Mouse (Mus musculus): ENCODE measurements at regions not wholly inside any gene's neighbourhood (a gene's known extent, or its start where the extent isn't known, plus 50 kb on each side); places are given as distances from the start of the nearest gene placed in this dataset.

DNA sequence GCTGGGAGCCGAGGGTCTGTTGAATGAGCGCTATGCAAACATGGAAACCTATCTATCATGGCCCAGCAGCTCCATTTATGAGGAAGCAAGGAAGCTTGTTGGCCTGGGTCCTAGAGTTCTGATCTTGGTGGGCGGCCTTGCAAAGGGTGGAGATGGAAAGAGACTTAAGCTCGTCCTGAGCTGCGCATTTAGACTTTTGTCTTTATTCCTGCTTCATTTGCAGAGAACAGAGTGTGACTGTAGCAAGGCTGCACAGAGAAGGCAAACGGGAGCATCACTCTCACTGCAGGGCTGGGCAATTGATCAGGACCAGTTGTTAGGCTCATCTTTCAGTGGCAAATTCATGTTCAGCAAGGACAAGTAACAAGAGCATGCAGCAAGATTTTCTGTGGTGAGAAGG lies 177.2 kb downstream of the Plod2 start:
- DNase-seq (ENCODE audit: low spot score), result no peak
- Histone ChIP-seq H3K9me3 (ENCODE audit: control insufficient read depth, low read length) (no peaks in the 10 kb centered on the region), H3K27ac (replicated peaks; ENCODE audit: low read depth, low read length) (no peak overlapping the region), H3K4me3 (ENCODE audit: low read depth, low read length) (no peak overlapping the region), H3K4me2 (ENCODE audit: low read depth, low read length) (no peak overlapping the region), H3K9ac (ENCODE audit: low read depth, low read length) (no peak overlapping the region), H3K4me1 (ENCODE audit: control insufficient read depth, insufficient read depth, low read length) (no peaks in the 10 kb centered on the region), H3K27me3 (replicated peaks; ENCODE audit: control insufficient read depth, insufficient read depth, low read length) (no peaks in the 10 kb centered on the region), H3K36me3 (ENCODE audit: control insufficient read depth, insufficient read depth, low read length) (no peaks in the 10 kb centered on the region)
- WGBS, result 72% methylated on average over 6 of the region's 6 CpGs
- ATAC-seq (ENCODE audit: low read depth), result no peak

DNA sequence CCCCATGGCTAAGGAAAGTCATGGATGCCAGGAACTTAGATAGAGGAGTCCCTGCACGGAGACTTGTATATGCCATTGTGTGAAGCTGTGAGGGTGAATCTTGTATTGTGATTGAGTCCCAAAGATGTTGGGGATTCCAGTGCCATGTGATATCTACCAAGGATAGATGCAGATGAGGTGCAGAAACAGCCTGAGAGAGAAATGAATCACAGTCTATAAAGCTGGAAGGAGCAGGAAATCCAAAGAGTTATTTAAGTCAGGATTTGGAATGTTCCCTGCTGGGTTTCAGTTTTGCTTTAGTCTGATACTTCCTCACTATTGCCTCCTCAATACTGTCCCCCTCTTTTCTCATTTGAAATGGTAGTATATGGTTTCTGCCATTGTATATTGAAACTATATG lies 186.8 kb downstream of the Plod2 start:
- H3K27ac ChIP-seq (replicated peaks; ENCODE audit: low read depth, low read length), result no peak overlapping the region
- WGBS, result 87% methylated on average over 1 of the region's 1 CpGs

GRCm38 (mm10) chr9:92731396-92731795 lies 189.4 kb downstream of the Plod2 start:
- Histone ChIP-seq H3K4me2 (ENCODE audit: low read depth, low read length) (no peak overlapping the region), H3K4me1 (ENCODE audit: control insufficient read depth, insufficient read depth, low read length) (no peaks in the 10 kb centered on the region), H3K9ac (ENCODE audit: low read depth, low read length) (no peak overlapping the region), H3K27me3 (replicated peaks; ENCODE audit: control insufficient read depth, insufficient read depth, low read length) (no peaks in the 10 kb centered on the region), H3K36me3 (ENCODE audit: control insufficient read depth, insufficient read depth, low read length) (no peaks in the 10 kb centered on the region), H3K27ac (replicated peaks; ENCODE audit: low read depth, low read length) (no peak overlapping the region), H3K4me3 (ENCODE audit: low read depth, low read length) (no peak overlapping the region), H3K9me3 (ENCODE audit: control insufficient read depth, low read length) (0 out of 2 replicates have a peak, but pooled peaks cover 3% of the 10 kb centered on the region)
- ATAC-seq (ENCODE audit: low read depth) (no peak), DNase-seq (ENCODE audit: low spot score) (no peak)
- 53% methylated on average over 3 of the region's 3 CpGs for WGBS

More for the DNA sequence above, 186.8 kb downstream of the Plod2 start:
- H3K4me2 ChIP-seq (ENCODE audit: low read depth, low read length), result no peak overlapping the region
- DNase-seq (ENCODE audit: low spot score), result no peak
- no peak overlapping the region for H3K9ac ChIP-seq (ENCODE audit: low read depth, low read length)
- no peaks in the 10 kb centered on the region for H3K36me3 ChIP-seq (ENCODE audit: control insufficient read depth, insufficient read depth, low read length)
- no peaks in the 10 kb centered on the region for H3K27me3 ChIP-seq (replicated peaks; ENCODE audit: control insufficient read depth, insufficient read depth, low read length)
- no peaks in the 10 kb centered on the region for H3K4me1 ChIP-seq (ENCODE audit: control insufficient read depth, insufficient read depth, low read length)
- ATAC-seq (ENCODE audit: low read depth), result no peak
- no peak overlapping the region for H3K4me3 ChIP-seq (ENCODE audit: low read depth, low read length)
- no peaks in the 10 kb centered on the region for H3K9me3 ChIP-seq (ENCODE audit: control insufficient read depth, low read length)

- no peak for DNase-seq (ENCODE audit: low spot score)
- H3K27me3 ChIP-seq (replicated peaks; ENCODE audit: control insufficient read depth, insufficient read depth, low read length), result no peaks in the 10 kb centered on the region
- no peaks in the 10 kb centered on the region for H3K36me3 ChIP-seq (ENCODE audit: control insufficient read depth, insufficient read depth, low read length)
- H3K4me2 ChIP-seq (ENCODE audit: low read depth, low read length), result no peak overlapping the region
- no peaks in the 10 kb centered on the region for H3K4me1 ChIP-seq (ENCODE audit: control insufficient read depth, insufficient read depth, low read length)
- no peak overlapping the region for H3K4me3 ChIP-seq (ENCODE audit: low read depth, low read length)
- ATAC-seq (ENCODE audit: low read depth), result no peak
- H3K9ac ChIP-seq (ENCODE audit: low read depth, low read length), result no peak overlapping the region
- H3K9me3 ChIP-seq (ENCODE audit: control insufficient read depth, low read length), result no peaks in the 10 kb centered on the region
- H3K27ac ChIP-seq (replicated peaks; ENCODE audit: low read depth, low read length), result no peak overlapping the region
These were observed 225.5 kb downstream of the Plod2 start for GRCm38 (mm10) chr9:92767532-92767931.

GRCm38 (mm10) chr9:92768432-92768831 lies 226.4 kb downstream of the Plod2 start:
- H3K27me3 ChIP-seq (replicated peaks; ENCODE audit: control insufficient read depth, insufficient read depth, low read length), result no peaks in the 10 kb centered on the region
- no peaks in the 10 kb centered on the region for H3K36me3 ChIP-seq (ENCODE audit: control insufficient read depth, insufficient read depth, low read length)
- no peaks in the 10 kb centered on the region for H3K4me1 ChIP-seq (ENCODE audit: control insufficient read depth, insufficient read depth, low read length)
- ATAC-seq (ENCODE audit: low read depth), result no peak
- H3K9ac ChIP-seq (ENCODE audit: low read depth, low read length), result no peak overlapping the region
- peak; percentile 8 for DNase-seq (ENCODE audit: low spot score)
- no peaks in the 10 kb centered on the region for H3K9me3 ChIP-seq (ENCODE audit: control insufficient read depth, low read length)
- no peak overlapping the region for H3K4me3 ChIP-seq (ENCODE audit: low read depth, low read length)
- H3K27ac ChIP-seq (replicated peaks; ENCODE audit: low read depth, low read length), result no peak overlapping the region
- WGBS, result 59% methylated on average over 3 of the region's 3 CpGs
- no peak overlapping the region for H3K4me2 ChIP-seq (ENCODE audit: low read depth, low read length)

DNA sequence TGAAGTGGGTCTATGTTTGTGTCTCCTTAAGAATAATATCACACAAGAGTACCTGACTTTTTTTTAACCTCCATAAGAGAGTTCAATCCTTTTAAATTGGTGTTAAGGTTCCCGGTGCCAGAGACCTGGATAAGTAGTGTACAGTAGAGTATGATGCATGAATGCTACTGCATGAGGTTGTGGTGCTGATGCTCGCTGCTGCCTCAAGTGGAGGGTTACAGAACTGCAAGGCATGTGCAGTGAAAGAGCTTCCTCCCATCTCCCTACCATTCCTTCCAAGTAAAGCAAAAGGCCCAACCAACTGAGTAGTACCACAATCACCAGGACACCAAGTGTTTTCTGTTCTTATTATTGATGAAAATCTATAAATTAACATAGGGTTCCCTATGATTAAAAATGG lies 227.5 kb downstream of the Plod2 start:
- Histone ChIP-seq H3K4me3 (ENCODE audit: low read depth, low read length) (no peak overlapping the region), H3K9me3 (ENCODE audit: control insufficient read depth, low read length) (no peaks in the 10 kb centered on the region), H3K9ac (ENCODE audit: low read depth, low read length) (no peak overlapping the region), H3K36me3 (ENCODE audit: control insufficient read depth, insufficient read depth, low read length) (no peaks in the 10 kb centered on the region), H3K4me2 (ENCODE audit: low read depth, low read length) (no peak overlapping the region), H3K4me1 (ENCODE audit: control insufficient read depth, insufficient read depth, low read length) (no peaks in the 10 kb centered on the region), H3K27ac (replicated peaks; ENCODE audit: low read depth, low read length) (no peak overlapping the region), H3K27me3 (replicated peaks; ENCODE audit: control insufficient read depth, insufficient read depth, low read length) (no peaks in the 10 kb centered on the region)
- 60% methylated on average over 2 of the region's 2 CpGs for WGBS
- DNase-seq (ENCODE audit: low spot score) (no peak), ATAC-seq (ENCODE audit: low read depth) (no peak)

DNA sequence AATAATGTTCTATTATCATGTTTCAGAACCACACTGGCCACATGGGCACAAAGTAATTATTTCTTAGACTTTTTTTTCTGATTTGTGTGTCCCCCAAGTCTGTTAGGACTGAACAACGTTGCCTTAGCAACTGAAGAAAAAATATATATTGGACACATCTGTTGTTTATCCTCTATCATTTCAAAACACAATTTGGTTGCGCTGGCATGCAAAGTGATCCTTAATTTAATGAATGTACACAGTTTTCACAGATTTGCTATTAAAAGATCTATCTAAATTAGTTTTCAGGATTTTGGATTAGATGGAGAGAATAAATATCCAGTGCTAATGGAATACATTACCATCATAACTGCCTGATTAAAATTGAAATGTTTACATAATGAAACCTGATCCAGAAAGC lies 229.0 kb downstream of the Plod2 start:
- no peak overlapping the region for H3K27ac ChIP-seq (replicated peaks; ENCODE audit: low read depth, low read length)
- no peak overlapping the region for H3K4me2 ChIP-seq (ENCODE audit: low read depth, low read length)
- no peak overlapping the region for H3K4me3 ChIP-seq (ENCODE audit: low read depth, low read length)
- no peaks in the 10 kb centered on the region for H3K4me1 ChIP-seq (ENCODE audit: control insufficient read depth, insufficient read depth, low read length)
- H3K9me3 ChIP-seq (ENCODE audit: control insufficient read depth, low read length), result no peaks in the 10 kb centered on the region
- no peak for ATAC-seq (ENCODE audit: low read depth)
- DNase-seq (ENCODE audit: low spot score), result no peak
- 76% methylated on average over 2 of the region's 2 CpGs for WGBS
- no peaks in the 10 kb centered on the region for H3K27me3 ChIP-seq (replicated peaks; ENCODE audit: control insufficient read depth, insufficient read depth, low read length)
- H3K36me3 ChIP-seq (ENCODE audit: control insufficient read depth, insufficient read depth, low read length), result no peaks in the 10 kb centered on the region
- no peak overlapping the region for H3K9ac ChIP-seq (ENCODE audit: low read depth, low read length)

- Histone ChIP-seq H3K27ac (replicated peaks; ENCODE audit: low read depth, low read length) (no peak overlapping the region), H3K9ac (ENCODE audit: low read depth, low read length) (no peak overlapping the region), H3K9me3 (ENCODE audit: control insufficient read depth, low read length) (no peaks in the 10 kb centered on the region), H3K4me1 (ENCODE audit: control insufficient read depth, insufficient read depth, low read length) (no peaks in the 10 kb centered on the region), H3K27me3 (replicated peaks; ENCODE audit: control insufficient read depth, insufficient read depth, low read length) (no peaks in the 10 kb centered on the region), H3K36me3 (ENCODE audit: control insufficient read depth, insufficient read depth, low read length) (no peaks in the 10 kb centered on the region), H3K4me3 (ENCODE audit: low read depth, low read length) (no peak overlapping the region), H3K4me2 (ENCODE audit: low read depth, low read length) (no peak overlapping the region)
- DNase-seq (ENCODE audit: low spot score), result peak; percentile 5
- 45% methylated on average over 3 of the region's 3 CpGs for WGBS
- no peak for ATAC-seq (ENCODE audit: low read depth)
These were observed 229.7 kb downstream of the Plod2 start for GRCm38 (mm10) chr9:92771716-92772115.

GRCm38 (mm10) chr9:92782922-92783454 lies 241.0 kb downstream of the Plod2 start:
- no peak for ATAC-seq (ENCODE audit: low read depth)
- no peaks in the 10 kb centered on the region for H3K27me3 ChIP-seq (replicated peaks; ENCODE audit: control insufficient read depth, insufficient read depth, low read length)
- no peak overlapping the region for H3K27ac ChIP-seq (replicated peaks; ENCODE audit: low read depth, low read length)
- H3K4me1 ChIP-seq (ENCODE audit: control insufficient read depth, insufficient read depth, low read length), result no peaks in the 10 kb centered on the region
- peak; percentile 13 for DNase-seq (ENCODE audit: low spot score)
- no peak overlapping the region for H3K4me2 ChIP-seq (ENCODE audit: low read depth, low read length)
- H3K9ac ChIP-seq (ENCODE audit: low read depth, low read length), result no peak overlapping the region
- no peaks in the 10 kb centered on the region for H3K36me3 ChIP-seq (ENCODE audit: control insufficient read depth, insufficient read depth, low read length)
- H3K4me3 ChIP-seq (ENCODE audit: low read depth, low read length), result no peak overlapping the region
- 0 out of 2 replicates have a peak, but pooled peaks cover 3% of the 10 kb centered on the region for H3K9me3 ChIP-seq (ENCODE audit: control insufficient read depth, low read length)

All from embryonic facial prominence, embryonic 14.5 days (tissue).